Mouse (Mus musculus): ENCODE data around the gene Bcl2l12. TPM values are rescaled to one million over a fixed set of nuclear protein-coding genes. Genes with fewer than 3 reads are reported as not detected.

Bcl2l12 gene
- total RNA-seq, 4 experiments from 2014 or later = 8.2 to 13.0 (median 9.4) TPM

- DNase-seq (ENCODE audit: low spot score in 2 of 2) = no peak
Observed at GRCm38 (mm10) chr7:44986879-44987718, 11.4 kb downstream of the Bcl2l12 start.

GRCm38 (mm10) chr7:44986192-44986878, 12.2 kb downstream of the Bcl2l12 start, which contains the start of gene Prmt1:
TSS of gene Prmt1 (minus strand) at chr7:44986568.
- peak; percentile 98 to 99 for DNase-seq (ENCODE audit: low spot score in 2 of 2)

- peak; percentile 56 to 73 for DNase-seq (ENCODE audit: low spot score in 2 of 2)
Observed at GRCm38 (mm10) chr7:44985595-44986191, 12.8 kb downstream of the Bcl2l12 start.

GRCm38 (mm10) chr7:44984833-44985164, 13.7 kb downstream of the Bcl2l12 start:
- no peak for DNase-seq (ENCODE audit: low spot score in 2 of 2)

GRCm38 (mm10) chr7:44983944-44984832, 14.3 kb downstream of the Bcl2l12 start:
- DNase-seq (ENCODE audit: low spot score in 2 of 2) = peak in 1 of 2 experiments; percentile 70

- DNase-seq (ENCODE audit: low spot score in 2 of 2) = peak; percentile 81 to 82
Observed at GRCm38 (mm10) chr7:44983085-44983484, 15.4 kb downstream of the Bcl2l12 start.

GRCm38 (mm10) chr7:44981539-44981938, 17.0 kb downstream of the Bcl2l12 start:
- DNase-seq (ENCODE audit: low spot score in 2 of 2) = no peak

GRCm38 (mm10) chr7:44978300-44978699, 20.2 kb downstream of the Bcl2l12 start:
- DNase-seq (ENCODE audit: low spot score in 2 of 2) = no peak

- DNase-seq (ENCODE audit: low spot score in 2 of 2) = no peak
Observed at GRCm38 (mm10) chr7:44975117-44975419, 23.4 kb downstream of the Bcl2l12 start.

GRCm38 (mm10) chr7:44974383-44975116, 24.0 kb downstream of the Bcl2l12 start, which contains the start of gene Cpt1c:
TSS of gene Cpt1c (minus strand) at chr7:44974851.
- peak; percentile 45 to 66 for DNase-seq (ENCODE audit: low spot score in 2 of 2)

- DNase-seq (ENCODE audit: low spot score in 2 of 2) = no peak
Observed at GRCm38 (mm10) chr7:44973415-44974130, 24.9 kb downstream of the Bcl2l12 start.

GRCm38 (mm10) chr7:44971142-44971541, 27.4 kb downstream of the Bcl2l12 start:
- no peak for DNase-seq (ENCODE audit: low spot score in 2 of 2)

GRCm38 (mm10) chr7:44970231-44970691, 28.3 kb downstream of the Bcl2l12 start:
- peak; percentile 75 to 81 for DNase-seq (ENCODE audit: low spot score in 2 of 2)

- DNase-seq (ENCODE audit: low spot score in 2 of 2) = no peak
Observed at GRCm38 (mm10) chr7:44966638-44967037, 31.9 kb downstream of the Bcl2l12 start.

- DNase-seq (ENCODE audit: low spot score in 2 of 2) = no peak
Observed at GRCm38 (mm10) chr7:44965975-44966374, 32.5 kb downstream of the Bcl2l12 start.

- no peak for DNase-seq (ENCODE audit: low spot score in 2 of 2)
Observed at GRCm38 (mm10) chr7:44964990-44965389, 33.5 kb downstream of the Bcl2l12 start.

GRCm38 (mm10) chr7:44962831-44963230, 35.7 kb downstream of the Bcl2l12 start:
- DNase-seq (ENCODE audit: low spot score in 2 of 2) = no peak

GRCm38 (mm10) chr7:44962337-44962736, 36.2 kb downstream of the Bcl2l12 start:
- DNase-seq (ENCODE audit: low spot score in 2 of 2) = no peak

- no peak for DNase-seq (ENCODE audit: low spot score in 2 of 2)
Observed at GRCm38 (mm10) chr7:44960512-44960910, 38.0 kb downstream of the Bcl2l12 start.
